Mouse (Mus musculus) myocyte (in vitro differentiated cells): ENCODE results near the gene Tada2a. TPM values are rescaled to one million over a fixed set of nuclear protein-coding genes. Genes with fewer than 3 reads are reported as not detected.
A peak's percentile ranks its signal among the peaks of the same experiment; 100 is the strongest.

ENCODE experiments used
- H3K27me3 ChIP-seq: one replicate; pipeline ENCODE4 v1.6.1; 2011; ENCODE audit not compliant: control insufficient read depth, insufficient read depth, insufficient read length
- H3K36me3 ChIP-seq: one replicate; pipeline ENCODE4 v1.6.1; 2011; ENCODE audit not compliant: control insufficient read depth, insufficient read depth
- H3K4me2 ChIP-seq: one replicate; pipeline ENCODE4 v1.6.1; 2011; ENCODE audit warnings: low read depth, control low read depth
- H3K4me3 ChIP-seq: one replicate; pipeline ENCODE4 v1.5.1; 2011; ENCODE audit warnings: mild to moderate bottlenecking, control low read depth, moderate library complexity
- H3K79me2 ChIP-seq: one replicate; pipeline ENCODE4 v1.6.1; 2011; ENCODE audit not compliant: control insufficient read depth, insufficient read depth
- H3ac ChIP-seq: one replicate; pipeline ENCODE4 v1.6.1; 2011; ENCODE audit not compliant: control insufficient read depth, insufficient read length
- CEBPB ChIP-seq: IDR thresholded peaks from 2 replicates; pipeline ENCODE4 v1.6.1; 2011; ENCODE audit warnings: mild to moderate bottlenecking, moderate library complexity; ENCODE audit not compliant: poor library complexity, insufficient read depth, severe bottlenecking
- E2F4 ChIP-seq: IDR thresholded peaks from one replicate; pipeline ENCODE4 v1.6.1; 2011; ENCODE audit warnings: mild to moderate bottlenecking, control low read depth, moderate library complexity; ENCODE audit not compliant: insufficient read depth
- MAX ChIP-seq: IDR thresholded peaks from one replicate; pipeline ENCODE4 v1.6.1; 2011; ENCODE audit warnings: low read depth, mild to moderate bottlenecking, control low read depth
- MYOD1 ChIP-seq, 3 experiments: IDR thresholded peaks; one replicate each; pipeline ENCODE4 v1.6.1; 2011; ENCODE audit warnings: control low read depth in 2 of 3, low read depth in 2 of 3, mild to moderate bottlenecking in 2 of 3, moderate library complexity in 1 of 3; ENCODE audit not compliant: insufficient read length in 2 of 3, control insufficient read depth in 1 of 3
- MYOG ChIP-seq, 3 experiments: IDR thresholded peaks; one replicate each; pipeline ENCODE4 v1.6.1; 2011; ENCODE audit warnings: control low read depth in 2 of 3, low read depth in 2 of 3, mild to moderate bottlenecking in 2 of 3; ENCODE audit not compliant: insufficient read length in 2 of 3, control insufficient read depth in 1 of 3, insufficient read depth in 1 of 3
- POLR2A ChIP-seq: IDR thresholded peaks from one replicate; pipeline ENCODE4 v1.6.1; 2011; ENCODE audit warnings: low read depth, mild to moderate bottlenecking, control low read depth, moderate library complexity; ENCODE audit not compliant: insufficient read length
- POLR2AphosphoS2 ChIP-seq: IDR thresholded peaks from one replicate; pipeline ENCODE4 v1.6.1; 2011; ENCODE audit warnings: low read depth, control low read depth; ENCODE audit not compliant: insufficient read length
- REST ChIP-seq: IDR thresholded peaks from one replicate; pipeline ENCODE4 v1.6.1; 2011; ENCODE audit warnings: mild to moderate bottlenecking, control low read depth, moderate library complexity; ENCODE audit not compliant: insufficient read depth, insufficient read length
- SRF ChIP-seq: IDR thresholded peaks from one replicate; pipeline ENCODE4 v1.6.1; 2011; ENCODE audit warnings: low read depth; ENCODE audit not compliant: control insufficient read depth, insufficient read length
- TCF12 ChIP-seq: IDR thresholded peaks from one replicate; pipeline ENCODE4 v1.6.1; 2011; ENCODE audit warnings: mild to moderate bottlenecking, control low read depth; ENCODE audit not compliant: poor library complexity, insufficient read depth, severe bottlenecking
- TCF3 ChIP-seq: IDR thresholded peaks from one replicate; pipeline ENCODE4 v1.6.1; 2011; ENCODE audit warnings: low read depth, control low read depth; ENCODE audit not compliant: insufficient read length
- USF1 ChIP-seq: IDR thresholded peaks from one replicate; pipeline ENCODE4 v1.6.1; 2011; ENCODE audit warnings: low read depth, mild to moderate bottlenecking, control low read depth, moderate library complexity
- polyA plus RNA-seq: library from polyadenylated mRNA; unstranded; fragments of >200 nt; fragmentation: generic; extraction: Trizol; gene quantifications from one replicate; pipeline ENCODE4 v1.2.1, GENCODE M21; 2012; ENCODE audit warnings: missing spikeins

The Tada2a gene
- polyA plus RNA-seq, 1 experiment: 12.4 TPM

- TF ChIP-seq MYOD1 (IDR thresholded peaks at IDR 0.05; ENCODE audit: control insufficient read depth in 1 of 3, insufficient read length in 2 of 3, low read depth in 2 of 3) (no peak), MAX (no peak), REST (no peak), CEBPB (no peak), TCF3 (no peak), POLR2A (no peak), SRF (no peak), E2F4 (no peak), POLR2AphosphoS2 (no peak), USF1 (no peak), MYOG (IDR thresholded peaks at IDR 0.05; ENCODE audit: control insufficient read depth in 1 of 3, insufficient read depth in 1 of 3, insufficient read length in 2 of 3, low read depth in 2 of 3) (no peak), TCF12 (no peak)
- no peaks in the 10 kb centered on the region for H3K27me3 ChIP-seq
- no peak overlapping the region for H3ac ChIP-seq
- H3K4me2 ChIP-seq: peak overlapping the region; percentile 48
- H3K79me2 ChIP-seq: no peaks in the 10 kb centered on the region
- peaks cover 8% of the 10 kb centered on the region for H3K36me3 ChIP-seq
- no peak overlapping the region for H3K4me3 ChIP-seq
Observed at GRCm38 (mm10) chr11:84079361-84079760, 50.0 kb downstream of the Tada2a start.

GRCm38 (mm10) chr11:84078601-84079000, 50.8 kb downstream of the Tada2a start:
- no peak overlapping the region for H3K4me3 ChIP-seq
- H3K36me3 ChIP-seq: peaks cover 8% of the 10 kb centered on the region
- no peaks in the 10 kb centered on the region for H3K27me3 ChIP-seq
- H3K79me2 ChIP-seq: no peaks in the 10 kb centered on the region
- no peak overlapping the region for H3ac ChIP-seq
- H3K4me2 ChIP-seq: peak overlapping the region; percentile 48
- no peak for TF ChIP-seq USF1
- TF ChIP-seq CEBPB: peak; percentile 72
- TF ChIP-seq MYOG (IDR thresholded peaks at IDR 0.05; ENCODE audit: control insufficient read depth in 1 of 3, insufficient read depth in 1 of 3, insufficient read length in 2 of 3, low read depth in 2 of 3): no peak
- TF ChIP-seq POLR2A: no peak

- no peak overlapping the region for H3ac ChIP-seq
Observed at GRCm38 (mm10) chr11:84077008-84077407, 52.4 kb downstream of the Tada2a start.

GRCm38 (mm10) chr11:84073816-84074764, 55.3 kb downstream of the Tada2a start:
- Histone ChIP-seq H3K36me3 (no peaks in the 10 kb centered on the region), H3K4me2 (peak overlapping the region; percentile 83), H3K4me3 (no peak overlapping the region), H3K79me2 (no peaks in the 10 kb centered on the region), H3ac (no peak overlapping the region), H3K27me3 (no peaks in the 10 kb centered on the region)
- TF ChIP-seq SRF (no peak), MYOG (IDR thresholded peaks at IDR 0.05; ENCODE audit: control insufficient read depth in 1 of 3, insufficient read depth in 1 of 3, insufficient read length in 2 of 3, low read depth in 2 of 3) (no peak), USF1 (no peak), MAX (no peak), CEBPB (no peak), TCF12 (no peak), REST (no peak), E2F4 (no peak), TCF3 (no peak), POLR2AphosphoS2 (no peak), POLR2A (no peak), MYOD1 (IDR thresholded peaks at IDR 0.05; ENCODE audit: control insufficient read depth in 1 of 3, insufficient read length in 2 of 3, low read depth in 2 of 3) (no peak)

More at GRCm38 (mm10) chr11:84077008-84077407, 52.4 kb downstream of the Tada2a start:
- Histone ChIP-seq H3K79me2 (no peaks in the 10 kb centered on the region), H3K27me3 (no peaks in the 10 kb centered on the region), H3K4me3 (no peak overlapping the region), H3K4me2 (peak overlapping the region; percentile 25), H3K36me3 (peaks cover under 1% of the 10 kb centered on the region)
- TF ChIP-seq REST (no peak), POLR2A (no peak), MYOD1 (IDR thresholded peaks at IDR 0.05; ENCODE audit: control insufficient read depth in 1 of 3, insufficient read length in 2 of 3, low read depth in 2 of 3) (peak; percentile 77 to 96 (median 93)), SRF (no peak), TCF3 (peak; percentile 58), MYOG (IDR thresholded peaks at IDR 0.05; ENCODE audit: control insufficient read depth in 1 of 3, insufficient read depth in 1 of 3, insufficient read length in 2 of 3, low read depth in 2 of 3) (peak; percentile 82 to 94 (median 83)), MAX (no peak), POLR2AphosphoS2 (no peak), CEBPB (no peak), E2F4 (no peak), USF1 (no peak), TCF12 (peak; percentile 82)
